Mouse (Mus musculus) adrenal gland, adult (tissue): ENCODE data around the gene Try5.
"Not testable (repeated sequence)": the region's sequence is repeated elsewhere in the genome, so short reads cannot be mapped to it uniquely, and the experiment has no call there.

ENCODE experiments used
- DNase-seq, 2 experiments: peaks; one replicate each; pipeline ENCODE4 v3.0.0; 2022 to 2023; ENCODE audit warnings: low spot score in 1 of 2; ENCODE audit not compliant: inconsistent age in 2 of 2

The Try5 gene

DNA sequence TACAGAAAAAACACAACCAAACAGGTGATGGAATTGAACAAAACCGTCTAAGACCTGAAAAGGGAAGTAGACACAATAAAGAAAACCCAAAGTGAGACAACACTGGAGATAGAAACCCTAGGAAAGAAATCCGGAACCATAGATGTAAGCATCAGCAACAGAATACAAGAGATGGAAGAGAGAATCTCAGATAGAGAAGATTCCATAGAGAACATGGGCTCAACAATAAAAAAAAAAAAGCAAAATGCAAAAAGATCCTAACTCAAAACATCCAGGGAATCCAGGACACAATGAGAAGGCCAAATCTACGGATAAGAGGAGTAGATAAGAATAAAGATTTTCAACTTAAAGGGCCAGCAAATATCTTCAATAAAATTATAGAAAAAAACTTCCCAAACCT lies at the start of gene Try5:
Gene Try5 (minus strand): TSS at position 101 of the 400 bp plus-strand sequence.
- DNase-seq, result not testable (repeated sequence)

DNA sequence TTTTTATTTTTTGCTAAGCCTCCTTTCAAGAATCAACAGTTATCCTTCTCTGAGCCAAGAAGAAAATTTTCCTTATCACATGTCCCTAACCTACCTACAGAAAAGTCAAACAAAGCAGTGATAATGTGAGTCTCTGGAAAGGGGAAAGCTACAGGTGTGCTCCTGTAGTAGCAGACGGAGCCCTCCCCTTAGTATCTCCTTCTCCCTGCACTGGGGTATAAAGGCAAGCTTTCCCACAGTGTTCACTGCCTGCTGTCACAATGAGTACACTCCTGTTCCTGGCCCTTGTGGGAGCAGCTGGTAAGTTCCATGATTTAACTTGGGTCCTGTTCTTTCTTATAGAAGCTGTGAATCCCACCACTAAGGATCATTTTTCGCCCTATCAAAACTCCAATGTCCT lies 37.3 kb upstream of the Try5 start, which contains the start of gene Try10:
Gene Try10 (plus strand): TSS at position 174 of the 400 bp plus-strand sequence.
- DNase-seq, result no peak

DNA sequence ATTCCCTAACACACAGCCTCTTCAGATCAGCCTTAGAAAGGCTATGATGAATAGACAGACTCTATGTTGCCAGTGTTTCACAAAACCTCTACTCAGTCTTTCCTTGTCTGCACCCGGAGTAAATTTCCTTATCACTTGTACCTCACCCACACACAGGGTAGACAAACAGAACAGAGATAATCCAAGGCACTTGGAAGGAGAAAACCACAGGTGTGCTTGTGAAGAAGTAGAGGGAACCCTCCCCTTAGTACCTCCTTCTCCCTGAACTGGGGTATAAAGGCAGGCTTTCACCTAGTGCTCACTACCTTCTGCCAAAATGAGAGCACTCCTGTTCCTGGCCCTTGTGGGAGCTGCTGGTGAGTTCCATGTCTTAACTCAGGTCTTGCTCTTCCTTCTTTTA lies 14.7 kb downstream of the Try5 start, which contains the start of gene Try4:
Gene Try4 (plus strand): TSS at position 301 of the 400 bp plus-strand sequence.
- DNase-seq, result no peak

DNA sequence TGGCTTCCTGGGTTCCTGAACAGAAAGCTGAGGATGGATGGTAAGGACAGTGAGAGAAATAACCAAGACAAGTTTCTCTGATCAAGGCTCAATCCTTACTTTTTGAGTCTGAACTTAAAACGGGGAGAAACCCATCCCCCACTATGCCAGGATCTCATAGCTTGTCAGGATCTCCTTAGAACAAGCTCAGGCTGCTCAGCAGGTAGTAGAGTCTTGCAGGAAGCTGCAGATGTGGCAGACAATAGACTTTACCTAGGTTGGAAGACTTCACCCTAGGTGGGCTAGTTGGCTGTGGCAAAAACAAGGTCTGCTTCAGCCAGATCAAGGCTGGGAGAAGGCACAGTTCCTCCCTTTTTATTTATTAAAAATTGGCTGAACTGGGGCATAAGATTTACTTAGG lies 18.4 kb downstream of the Try5 start:
- DNase-seq, result no peak

DNA sequence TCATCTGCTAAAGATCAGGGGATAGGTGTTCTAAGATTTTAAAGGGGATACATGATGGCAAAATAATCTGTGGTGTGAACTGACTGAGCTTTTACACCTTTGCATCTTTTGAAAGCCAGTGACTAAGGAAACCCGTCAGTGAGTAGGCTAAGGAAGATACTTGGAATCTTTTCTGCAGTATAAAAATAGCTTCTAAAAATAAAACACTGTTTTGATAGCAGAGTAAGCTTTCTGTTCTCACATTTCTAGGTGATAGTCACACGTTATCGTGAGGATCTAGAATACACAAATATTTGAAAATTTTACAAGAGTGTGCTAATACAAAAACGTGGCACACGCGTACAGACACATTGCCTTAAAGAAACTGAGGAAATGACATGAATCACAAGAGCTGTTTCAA lies 50.5 kb downstream of the Try5 start:
- no peak for DNase-seq

DNA sequence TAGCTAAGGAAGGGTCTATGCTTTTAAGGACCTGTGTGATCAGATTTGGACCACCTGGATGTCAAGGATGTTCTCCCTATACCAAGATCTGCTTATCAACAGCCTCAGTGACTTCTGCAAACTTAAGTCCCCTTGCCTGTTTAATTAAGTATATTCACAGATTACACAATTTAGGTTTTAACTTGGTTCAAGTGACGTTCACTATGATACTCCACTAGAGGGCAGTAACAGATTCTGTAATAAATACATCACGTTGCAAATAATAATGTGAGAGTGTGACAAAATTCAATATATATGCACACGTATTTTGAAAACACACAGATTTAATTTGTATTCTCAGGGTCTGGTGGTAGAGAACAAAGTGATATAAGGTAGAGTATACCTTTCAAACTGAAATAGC lies 53.8 kb downstream of the Try5 start:
- DNase-seq, result peak in 1 of 2 experiments; percentile 22
